Mouse (Mus musculus) stomach, postnatal 0 days (tissue): ENCODE measurements at regions not wholly inside any gene's neighbourhood (a gene's known extent, or its start where the extent isn't known, plus 50 kb on each side); places are given as distances from the start of the nearest gene placed in this dataset.

Source experiments
- ATAC-seq: fragments of 200-750 bp; cut with Nextera tagmentation; 2 replicates; pipeline ENCODE4 v1.8.0; 2017; ENCODE audit not compliant: low FRiP score, low TSS enrichment
- DNase-seq: peaks from one replicate; pipeline ENCODE4 v3.0.0-alpha.2; 2016; ENCODE audit warnings: low spot score
- H3K27ac ChIP-seq: fragments of 300-500 bp; sonication (generic); replicated peaks from 2 replicates; pipeline ENCODE4 v1.5.1; 2014; ENCODE audit warnings: mild to moderate bottlenecking, control low read depth
- H3K27me3 ChIP-seq: fragments of 300-500 bp; sonication (generic); 2 replicates; pipeline ENCODE4 v1.6.1; 2014; ENCODE audit warnings: low read length; ENCODE audit not compliant: control insufficient read depth, insufficient read depth
- H3K36me3 ChIP-seq: fragments of 300-500 bp; sonication (generic); 2 replicates; pipeline ENCODE4 v1.6.1; 2014; ENCODE audit warnings: low read length, mixed read lengths; ENCODE audit not compliant: control insufficient read depth, insufficient read depth
- H3K4me1 ChIP-seq: fragments of 300-500 bp; sonication (generic); replicated peaks from 2 replicates; pipeline ENCODE4 v1.6.1; 2014; ENCODE audit warnings: antibody characterized with exemption; ENCODE audit not compliant: control insufficient read depth, insufficient read depth
- H3K4me2 ChIP-seq: fragments of 300-500 bp; sonication (generic); replicated peaks from 2 replicates; pipeline ENCODE4 v1.6.1; 2014; ENCODE audit warnings: low read depth, mild to moderate bottlenecking, control low read depth, moderate library complexity
- H3K4me3 ChIP-seq: fragments of 300-500 bp; sonication (generic); 2 replicates; pipeline ENCODE4 v1.5.1; 2014; ENCODE audit warnings: low read depth, low read length, control low read depth
- H3K9ac ChIP-seq: fragments of 300-500 bp; sonication (generic); 2 replicates; pipeline ENCODE4 v1.6.1; 2014; ENCODE audit warnings: mild to moderate bottlenecking, low read length, control low read depth, mixed read lengths
- H3K9me3 ChIP-seq: fragments of 300-500 bp; sonication (generic); 2 replicates; pipeline ENCODE4 v1.6.1; 2016; ENCODE audit warnings: low read length; ENCODE audit not compliant: control insufficient read depth
- CTCF ChIP-seq: IDR thresholded peaks from 2 replicates; pipeline ENCODE4 v1.5.1; 2016; ENCODE audit warnings: antibody characterized with exemption, low read depth, mild to moderate bottlenecking, moderate library complexity
- EP300 ChIP-seq: optimal IDR thresholded peaks from 2 replicates; pipeline ENCODE3; 2016; ENCODE audit warnings: antibody characterized with exemption
- WGBS: fragments of 180-500 bp; shearing (Covaris S2); extraction: QIAGEN DNeasy Blood & Tissue Kit; methylation state at CpG from one replicate; pipeline ENCODE4 v1.1.7; 2014; 5-methylcytosine and 5-hydroxymethylcytosine counted together

DNA sequence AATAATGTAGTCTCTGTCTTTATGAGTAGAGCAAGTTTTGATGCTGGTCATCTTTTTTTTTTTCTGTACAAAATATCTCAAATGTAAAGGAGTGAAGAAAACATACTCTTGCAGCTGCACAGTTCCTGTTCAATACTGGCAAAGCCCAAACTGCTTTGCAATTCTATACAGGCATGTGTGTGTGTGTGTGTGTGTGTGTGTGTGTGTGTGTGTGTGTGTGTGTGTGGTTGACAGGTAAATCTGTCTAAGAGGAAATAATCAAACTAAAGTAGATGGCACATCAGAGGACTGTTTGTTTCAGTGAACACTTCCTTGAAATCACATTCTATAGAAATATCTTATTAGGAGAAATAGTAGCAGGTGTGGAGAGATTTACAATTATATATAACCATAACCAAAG lies 747.8 kb upstream of the Lrrc6 start:
- no peak overlapping the region for H3K9ac ChIP-seq
- TF ChIP-seq EP300 (no peak), CTCF (no peak)
- H3K4me2 ChIP-seq, result no peak overlapping the region
- no peaks in the 10 kb centered on the region for H3K27me3 ChIP-seq
- H3K36me3 ChIP-seq, result no peaks in the 10 kb centered on the region
- H3K9me3 ChIP-seq, result no peaks in the 10 kb centered on the region
- DNase-seq (no peak), ATAC-seq (no peak)
- no peak overlapping the region for H3K27ac ChIP-seq
- no peak overlapping the region for H3K4me3 ChIP-seq
- H3K4me1 ChIP-seq, result no peaks in the 10 kb centered on the region

DNA sequence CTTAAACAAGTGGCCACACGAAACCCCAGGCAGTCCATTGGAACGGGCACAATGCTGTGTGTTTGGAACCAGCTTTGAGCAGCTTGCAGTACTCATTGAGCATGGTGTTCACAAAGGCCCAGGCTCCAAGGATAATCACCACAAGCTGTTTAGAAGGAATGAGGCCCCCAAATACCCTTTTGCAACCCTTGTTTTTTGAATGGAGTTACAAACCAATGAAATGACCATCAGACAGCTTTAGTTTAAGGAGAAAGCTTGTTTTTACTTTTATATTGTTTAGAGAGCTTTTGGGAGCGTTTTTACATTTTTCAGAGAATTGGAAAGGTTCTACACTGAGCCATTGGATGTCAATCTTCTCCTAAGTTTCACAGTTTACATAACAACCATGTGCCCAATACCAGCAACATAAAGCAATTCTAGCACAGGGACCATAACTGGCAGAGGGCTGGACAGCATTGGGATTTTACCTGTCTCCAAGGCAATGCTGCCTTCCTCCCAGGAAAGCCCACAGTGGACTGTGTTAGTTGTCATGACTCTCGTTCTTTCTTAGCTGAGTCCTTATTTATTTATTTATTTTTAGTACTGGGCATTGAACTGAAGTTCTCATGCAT lies 745.1 kb upstream of the Lrrc6 start:
- 68% methylated on average over 4 of the region's 4 CpGs for WGBS
- Histone ChIP-seq H3K4me2 (no peak overlapping the region), H3K4me1 (no peaks in the 10 kb centered on the region), H3K4me3 (no peak overlapping the region), H3K36me3 (no peaks in the 10 kb centered on the region), H3K27ac (no peak overlapping the region), H3K27me3 (no peaks in the 10 kb centered on the region), H3K9ac (no peak overlapping the region), H3K9me3 (no peaks in the 10 kb centered on the region)
- DNase-seq (no peak), ATAC-seq (no peak)
- TF ChIP-seq CTCF (no peak), EP300 (no peak)

DNA sequence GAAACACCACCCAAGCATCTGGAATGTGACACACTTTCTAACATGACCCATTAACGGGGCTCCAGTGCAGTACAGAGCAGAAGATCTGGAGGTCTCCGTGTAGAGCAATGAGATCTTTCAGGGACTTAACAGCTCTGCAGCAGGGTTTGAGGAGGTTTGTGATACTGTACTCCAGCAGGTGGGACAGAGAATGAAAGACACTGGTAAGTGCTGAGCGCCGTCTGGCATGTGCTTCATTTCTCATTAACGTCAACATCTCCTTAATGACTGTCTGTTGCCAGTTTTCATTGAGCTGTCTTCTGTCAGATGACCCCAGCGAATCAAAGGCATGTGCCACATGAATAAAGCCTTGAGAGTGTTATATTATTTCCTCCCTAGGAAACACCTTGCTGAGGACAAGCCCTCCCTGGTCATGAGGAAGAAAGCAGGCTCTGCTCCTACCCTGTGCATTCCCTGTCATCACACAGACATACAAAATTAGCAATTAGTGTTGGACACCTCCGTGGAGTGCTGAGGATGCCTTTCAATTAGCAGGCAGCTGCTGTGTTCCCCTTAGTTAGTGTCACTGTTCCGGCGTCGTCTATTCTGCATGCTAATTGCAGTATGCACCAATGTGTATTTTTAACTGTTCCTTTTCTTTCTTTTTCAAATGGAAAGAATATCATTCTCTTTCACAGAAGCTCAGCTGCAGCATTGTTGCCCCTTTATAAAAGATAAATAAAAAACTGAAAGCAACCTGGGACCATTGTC lies 744.4 kb upstream of the Lrrc6 start:
- DNase-seq (no peak), ATAC-seq (no peak)
- TF ChIP-seq EP300 (no peak), CTCF (no peak)
- Histone ChIP-seq H3K27me3 (no peaks in the 10 kb centered on the region), H3K4me1 (no peaks in the 10 kb centered on the region), H3K36me3 (no peaks in the 10 kb centered on the region), H3K4me3 (no peak overlapping the region), H3K9me3 (no peaks in the 10 kb centered on the region), H3K9ac (no peak overlapping the region), H3K4me2 (no peak overlapping the region), H3K27ac (no peak overlapping the region)
- 61% methylated on average over 10 of the region's 10 CpGs for WGBS

DNA sequence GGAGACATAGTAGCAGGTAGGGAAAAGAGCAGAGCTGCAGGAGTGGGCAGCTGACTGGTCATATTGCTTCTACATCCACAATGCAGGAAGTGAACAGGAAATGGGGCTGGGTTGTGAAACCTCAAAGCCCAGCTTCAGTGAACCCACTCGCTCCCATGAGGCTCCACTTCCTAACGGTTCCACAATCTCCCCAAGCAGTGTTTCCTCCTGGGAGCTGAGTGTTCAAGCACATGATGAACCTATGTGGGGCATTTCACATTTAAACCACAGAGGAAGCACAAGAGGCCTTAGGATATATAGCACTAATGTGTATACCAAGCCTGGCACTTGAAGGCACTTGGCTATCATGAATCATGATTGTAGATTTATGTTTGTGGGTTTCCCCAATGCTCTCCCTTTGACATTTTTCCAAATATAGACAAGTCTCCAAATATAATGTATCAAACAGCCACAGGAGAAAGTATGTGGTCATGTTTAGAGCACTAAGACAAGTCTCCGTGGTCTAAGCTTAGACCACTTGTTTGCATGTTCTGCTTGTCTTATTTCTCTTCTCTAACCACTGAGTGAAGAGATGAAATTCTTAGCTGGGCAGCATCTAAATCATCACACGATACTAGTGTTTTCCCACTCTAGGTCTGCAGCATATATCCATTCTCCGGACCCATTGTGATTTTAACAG lies 734.5 kb upstream of the Lrrc6 start:
- no peak for ATAC-seq
- Histone ChIP-seq H3K4me2 (no peak overlapping the region), H3K4me3 (no peak overlapping the region), H3K27ac (no peak overlapping the region), H3K36me3 (no peaks in the 10 kb centered on the region), H3K4me1 (no peaks in the 10 kb centered on the region), H3K27me3 (no peaks in the 10 kb centered on the region), H3K9me3 (no peaks in the 10 kb centered on the region), H3K9ac (no peak overlapping the region)
- 77% methylated on average over 5 of the region's 5 CpGs for WGBS
- TF ChIP-seq CTCF (no peak), EP300 (no peak)
- no peak for DNase-seq

DNA sequence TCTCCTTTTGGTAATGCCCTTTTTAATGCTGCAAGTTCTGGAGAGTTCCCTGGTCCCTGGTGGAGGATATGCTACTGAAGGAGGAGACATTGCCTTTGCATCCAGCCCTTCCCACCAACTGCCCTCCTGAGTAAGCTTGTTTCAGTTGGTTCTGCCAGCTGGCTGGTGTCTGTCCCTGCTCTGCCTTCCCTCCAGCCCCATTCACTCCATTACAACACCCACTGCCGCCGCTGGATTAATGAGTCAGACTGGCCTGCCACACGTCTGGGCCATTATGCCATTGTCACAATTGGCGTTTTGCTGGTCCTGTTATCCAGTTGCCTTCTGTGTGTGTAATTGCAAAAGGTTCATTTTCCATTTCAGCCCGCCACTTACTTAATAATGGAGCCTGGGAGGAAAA lies 728.6 kb upstream of the Lrrc6 start:
- DNase-seq, result no peak
- Histone ChIP-seq H3K36me3 (no peaks in the 10 kb centered on the region), H3K4me1 (no peaks in the 10 kb centered on the region), H3K4me2 (no peak overlapping the region), H3K9me3 (no peaks in the 10 kb centered on the region), H3K27ac (no peak overlapping the region), H3K9ac (no peak overlapping the region), H3K27me3 (no peaks in the 10 kb centered on the region), H3K4me3 (no peak overlapping the region)
- 69% methylated on average over 5 of the region's 5 CpGs for WGBS
- TF ChIP-seq EP300, result no peak
- TF ChIP-seq CTCF, result no peak
- no peak for ATAC-seq

DNA sequence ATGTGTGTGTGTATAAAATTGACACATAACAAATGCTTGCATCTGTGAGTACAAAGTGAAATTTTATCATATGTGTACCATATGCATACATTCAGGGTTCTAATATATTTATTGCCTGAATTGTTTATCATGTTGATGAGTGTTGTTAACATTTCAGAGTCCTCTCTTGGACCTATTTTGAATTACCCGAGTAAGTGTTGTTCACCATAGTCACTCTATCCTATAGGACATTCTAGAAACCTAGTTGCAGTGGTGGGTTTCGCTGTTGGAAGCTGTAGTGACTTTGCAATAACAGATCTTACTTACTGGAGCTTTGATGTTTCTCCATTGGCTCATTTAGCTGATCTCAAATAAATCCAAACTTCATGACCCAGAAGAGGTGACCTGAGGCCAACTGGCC lies 727.9 kb upstream of the Lrrc6 start:
- no peaks in the 10 kb centered on the region for H3K27me3 ChIP-seq
- H3K4me1 ChIP-seq, result no peaks in the 10 kb centered on the region
- no peak for TF ChIP-seq EP300
- TF ChIP-seq CTCF, result no peak
- H3K4me2 ChIP-seq, result no peak overlapping the region
- no peak overlapping the region for H3K27ac ChIP-seq
- no peak for DNase-seq
- no peaks in the 10 kb centered on the region for H3K36me3 ChIP-seq
- 74% methylated on average over 2 of the region's 2 CpGs for WGBS
- H3K4me3 ChIP-seq, result no peak overlapping the region
- no peak overlapping the region for H3K9ac ChIP-seq
- H3K9me3 ChIP-seq, result no peaks in the 10 kb centered on the region
- ATAC-seq, result no peak
